Mouse (Mus musculus): ENCODE measurements at regions not wholly inside any gene's neighbourhood (a gene's known extent, or its start where the extent isn't known, plus 50 kb on each side); places are given as distances from the start of the nearest gene placed in this dataset.
A peak's percentile ranks its signal among the peaks of the same experiment; 100 is the strongest.

DNA sequence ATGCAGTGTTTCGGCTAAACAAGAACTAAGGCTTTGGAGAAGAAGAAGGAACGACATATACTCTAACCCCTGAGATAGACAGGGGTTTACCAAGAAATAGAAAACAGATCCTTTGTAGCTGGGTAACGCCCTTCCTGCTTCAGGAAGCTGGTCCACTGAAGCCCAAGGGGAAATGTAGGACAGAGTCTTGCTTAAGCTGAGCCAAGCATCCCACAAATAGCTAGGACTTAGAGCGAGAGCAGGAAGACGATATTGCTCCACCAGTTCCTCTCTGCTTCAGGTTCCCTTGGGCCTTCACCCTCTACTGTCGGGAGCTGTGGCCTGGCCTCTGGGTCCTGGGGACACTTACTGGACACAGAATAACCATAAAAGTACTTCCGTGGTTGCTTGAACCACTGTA lies 62.2 kb upstream of the Cep78 start:
- Histone ChIP-seq H3K27ac (ENCODE audit: insufficient read depth, low read depth, low read length) (peak overlapping the region; percentile 84), H3K4me3 (ENCODE audit: insufficient read depth, low read length) (no peak overlapping the region; the same call in 1 of the 2 replicates), H3K4me1 (ENCODE audit: control insufficient read depth, insufficient read depth, low read length) (peaks cover 41% of the 10 kb centered on the region)
- no peak for TF ChIP-seq CTCF (IDR thresholded peaks at IDR 0.05; ENCODE audit: low read depth, low read length)
- no peak for TF ChIP-seq POLR2A (IDR thresholded peaks at IDR 0.05; ENCODE audit: borderline replicate concordance, low read depth, low read length)

DNA sequence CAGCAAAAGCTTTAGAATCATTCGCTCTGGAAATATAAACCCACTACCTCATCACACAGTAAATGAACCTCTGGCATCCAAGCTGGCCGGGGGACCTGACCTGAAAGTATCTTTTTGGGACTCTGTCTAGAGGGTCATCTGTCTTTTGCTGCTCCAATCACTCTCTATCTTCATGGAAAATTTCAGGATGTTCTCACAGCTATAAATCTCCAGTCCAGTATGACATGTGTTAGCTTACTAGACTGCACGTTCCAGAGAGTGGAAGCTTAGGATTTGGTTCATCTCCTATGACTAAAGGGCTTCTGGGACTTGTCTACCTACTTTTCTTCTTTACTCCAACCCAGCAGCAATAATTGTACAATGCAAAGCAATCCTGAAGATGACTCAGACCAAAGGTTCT lies 60.5 kb upstream of the Cep78 start:
- H3K27ac ChIP-seq (ENCODE audit: insufficient read depth, low read depth, low read length): peak overlapping the region; percentile 81; the same call in 1 of the 2 replicates
- TF ChIP-seq CTCF (IDR thresholded peaks at IDR 0.05; ENCODE audit: low read depth, low read length) (no peak), POLR2A (IDR thresholded peaks at IDR 0.05; ENCODE audit: borderline replicate concordance, low read depth, low read length) (no peak)
- peaks cover 41% of the 10 kb centered on the region for H3K4me1 ChIP-seq (ENCODE audit: control insufficient read depth, insufficient read depth, low read length)
- no peak overlapping the region for H3K4me3 ChIP-seq (ENCODE audit: insufficient read depth, low read length)

DNA sequence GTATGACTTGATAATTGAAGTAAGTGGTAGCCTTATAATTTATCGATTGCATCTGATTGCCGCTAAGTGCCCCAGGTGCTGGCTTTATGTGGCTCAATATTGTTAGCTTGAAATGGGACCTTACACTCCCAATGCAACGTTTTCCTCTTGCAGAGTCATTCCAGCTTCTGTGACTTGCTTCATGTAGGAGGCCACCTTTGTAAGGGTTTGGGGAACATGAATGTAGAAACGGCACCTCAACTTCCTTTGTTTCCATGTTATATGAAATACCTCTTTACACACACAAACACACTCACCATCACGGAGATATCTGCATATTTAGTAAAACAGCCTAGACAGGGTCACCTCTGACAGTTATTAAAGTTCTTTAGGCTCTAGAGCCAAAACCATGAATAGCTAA lies 59.4 kb upstream of the Cep78 start:
- no peak overlapping the region for H3K27ac ChIP-seq (ENCODE audit: insufficient read depth, low read depth, low read length)
- no peak overlapping the region for H3K4me3 ChIP-seq (ENCODE audit: insufficient read depth, low read length)
- H3K4me1 ChIP-seq (ENCODE audit: control insufficient read depth, insufficient read depth, low read length): peaks cover 44% of the 10 kb centered on the region
- TF ChIP-seq CTCF (IDR thresholded peaks at IDR 0.05; ENCODE audit: low read depth, low read length) (no peak), POLR2A (IDR thresholded peaks at IDR 0.05; ENCODE audit: borderline replicate concordance, low read depth, low read length) (no peak)

DNA sequence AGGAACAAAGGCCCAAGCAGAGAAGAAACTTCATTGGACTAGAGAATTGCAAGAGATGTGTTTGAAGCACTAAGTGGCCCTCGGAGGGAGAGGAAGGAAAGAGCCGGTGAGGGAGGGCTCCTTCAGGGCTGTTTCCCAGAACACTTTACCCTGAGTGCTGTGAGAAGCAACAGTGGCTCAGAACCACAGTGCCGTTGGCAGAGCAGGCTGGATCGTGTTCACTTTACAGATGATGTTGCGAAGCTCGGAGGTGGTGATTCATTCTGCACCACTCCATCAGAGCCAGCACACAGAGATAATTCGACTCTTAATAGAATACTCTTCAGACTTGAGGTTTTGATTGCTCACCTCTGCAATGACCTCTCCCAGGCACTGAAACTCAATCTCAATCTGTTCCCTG lies 58.2 kb upstream of the Cep78 start:
- Histone ChIP-seq H3K27ac (ENCODE audit: insufficient read depth, low read depth, low read length) (no peak overlapping the region), H3K4me3 (ENCODE audit: insufficient read depth, low read length) (no peak overlapping the region), H3K4me1 (ENCODE audit: control insufficient read depth, insufficient read depth, low read length) (peaks cover 36% of the 10 kb centered on the region)
- TF ChIP-seq POLR2A (IDR thresholded peaks at IDR 0.05; ENCODE audit: borderline replicate concordance, low read depth, low read length) (no peak), CTCF (IDR thresholded peaks at IDR 0.05; ENCODE audit: low read depth, low read length) (no peak)

DNA sequence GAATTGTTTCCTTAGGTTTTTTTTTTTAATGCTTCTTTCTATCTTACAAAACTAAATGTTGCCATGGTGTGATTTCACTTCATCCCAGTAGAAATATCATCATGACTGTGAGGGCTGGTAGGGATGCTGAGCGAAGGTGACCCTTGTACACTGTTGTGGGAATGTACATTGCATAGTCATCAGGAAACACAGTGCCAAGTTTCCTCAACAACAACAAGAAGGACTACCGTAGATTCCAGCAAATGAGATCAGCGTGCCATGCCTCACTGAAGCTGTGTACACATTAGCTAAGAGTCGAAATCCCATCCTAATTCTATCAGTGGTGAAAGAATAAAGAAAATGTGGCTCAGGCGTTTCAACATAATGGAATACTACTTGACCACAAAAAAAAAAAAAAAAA lies 57.1 kb upstream of the Cep78 start:
- peaks cover 26% of the 10 kb centered on the region for H3K4me1 ChIP-seq (ENCODE audit: control insufficient read depth, insufficient read depth, low read length)
- TF ChIP-seq POLR2A (IDR thresholded peaks at IDR 0.05; ENCODE audit: borderline replicate concordance, low read depth, low read length): no peak
- no peak for TF ChIP-seq CTCF (IDR thresholded peaks at IDR 0.05; ENCODE audit: low read depth, low read length)
- no peak overlapping the region for H3K27ac ChIP-seq (ENCODE audit: insufficient read depth, low read depth, low read length)
- no peak overlapping the region for H3K4me3 ChIP-seq (ENCODE audit: insufficient read depth, low read length)

DNA sequence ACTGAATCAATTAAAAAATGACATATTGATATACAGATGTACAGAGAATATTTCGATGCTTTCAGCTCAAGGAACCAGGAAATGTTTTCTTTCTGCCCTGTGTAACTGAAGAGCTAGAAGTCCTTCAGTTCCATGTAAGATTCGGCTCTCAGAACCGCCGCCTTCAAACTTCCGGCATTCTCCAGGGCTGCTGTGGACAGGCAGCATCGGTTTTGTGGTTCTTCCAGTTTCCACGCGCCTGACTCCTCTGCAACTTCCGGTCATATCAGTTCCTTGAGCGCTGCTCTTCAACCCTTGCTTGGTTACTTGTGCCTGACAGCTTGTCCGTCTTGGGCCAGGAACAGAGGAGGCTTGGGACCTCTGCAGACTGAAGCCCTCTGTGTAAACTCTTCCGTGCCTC lies 53.0 kb upstream of the Cep78 start:
- H3K27ac ChIP-seq (ENCODE audit: insufficient read depth, low read depth, low read length): no peak overlapping the region
- no peak for TF ChIP-seq CTCF (IDR thresholded peaks at IDR 0.05; ENCODE audit: low read depth, low read length)
- no peak for TF ChIP-seq POLR2A (IDR thresholded peaks at IDR 0.05; ENCODE audit: borderline replicate concordance, low read depth, low read length)
- no peak overlapping the region for H3K4me3 ChIP-seq (ENCODE audit: insufficient read depth, low read length)

More for the DNA sequence above, 53.0 kb upstream of the Cep78 start:
- peaks cover 17% of the 10 kb centered on the region for H3K4me1 ChIP-seq (ENCODE audit: control insufficient read depth, insufficient read depth, low read length)

All from bone marrow macrophage, adult 2 months (primary cell).